Mouse (Mus musculus): ENCODE measurements around the gene Adgrv1.
"Not testable (repeated sequence)": the region's sequence is repeated elsewhere in the genome, so short reads cannot be mapped to it uniquely, and the experiment has no call there.

Gene Adgrv1

GRCm38 (mm10) chr13:81632720-81633415 is at the start of gene Adgrv1:
TSS of gene Adgrv1 (minus strand) at chr13:81633154.
- DNase-seq: peak; percentile 84

DNA sequence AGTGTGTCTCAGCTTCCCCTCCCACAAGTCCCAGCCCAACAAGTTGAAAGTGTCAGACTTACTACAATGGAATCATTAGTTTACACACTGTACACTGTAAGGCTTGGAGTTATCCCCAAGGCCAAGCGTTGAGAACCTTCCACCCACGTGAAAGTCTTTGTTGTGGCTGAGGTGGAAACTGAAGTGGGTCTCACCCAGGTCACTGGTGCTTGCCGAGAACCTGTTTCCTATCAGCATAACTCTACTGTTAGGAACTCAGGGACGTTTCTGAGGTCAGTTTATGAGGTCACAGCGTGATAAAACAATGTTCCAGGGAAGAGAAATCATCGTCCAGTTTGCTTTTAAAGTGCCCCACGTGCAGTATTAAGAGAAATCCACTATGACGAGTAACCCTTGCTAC is 42.4 kb upstream of the Adgrv1 start:
- no peak for DNase-seq

GRCm38 (mm10) chr13:81667713-81668112 is 34.8 kb upstream of the Adgrv1 start:
- DNase-seq: no peak

GRCm38 (mm10) chr13:81664331-81664698 is 31.4 kb upstream of the Adgrv1 start:
- DNase-seq: peak; percentile 63

GRCm38 (mm10) chr13:81663566-81664330 is 30.8 kb upstream of the Adgrv1 start:
- DNase-seq: peak; percentile 39

GRCm38 (mm10) chr13:81658053-81658752 is 25.2 kb upstream of the Adgrv1 start:
- no peak for DNase-seq

GRCm38 (mm10) chr13:81657351-81658052 is 24.5 kb upstream of the Adgrv1 start, which contains the start of gene Lysmd3:
TSS of gene Lysmd3 (plus strand) at chr13:81657663.
- DNase-seq: peak; percentile 95

DNA sequence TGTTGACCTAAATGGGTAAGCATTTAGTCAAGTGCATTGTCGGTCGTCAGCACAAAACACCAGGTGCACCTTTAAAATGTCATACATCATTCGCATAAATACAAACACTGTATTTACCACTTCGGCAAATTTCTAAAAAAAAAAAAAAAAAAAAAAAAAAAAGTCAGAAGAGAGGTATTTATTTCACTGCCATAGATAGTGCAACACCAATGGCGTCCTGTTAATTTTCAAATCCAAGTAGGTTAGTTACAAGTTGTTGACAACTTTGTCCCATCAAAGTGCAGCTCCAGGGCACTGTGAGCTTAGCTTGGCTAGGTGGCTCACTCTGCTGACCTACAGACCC is 24.0 kb upstream of the Adgrv1 start:
- DNase-seq: no peak

- no peak for DNase-seq
These were observed 23.3 kb upstream of the Adgrv1 start for GRCm38 (mm10) chr13:81656091-81656850.

DNA sequence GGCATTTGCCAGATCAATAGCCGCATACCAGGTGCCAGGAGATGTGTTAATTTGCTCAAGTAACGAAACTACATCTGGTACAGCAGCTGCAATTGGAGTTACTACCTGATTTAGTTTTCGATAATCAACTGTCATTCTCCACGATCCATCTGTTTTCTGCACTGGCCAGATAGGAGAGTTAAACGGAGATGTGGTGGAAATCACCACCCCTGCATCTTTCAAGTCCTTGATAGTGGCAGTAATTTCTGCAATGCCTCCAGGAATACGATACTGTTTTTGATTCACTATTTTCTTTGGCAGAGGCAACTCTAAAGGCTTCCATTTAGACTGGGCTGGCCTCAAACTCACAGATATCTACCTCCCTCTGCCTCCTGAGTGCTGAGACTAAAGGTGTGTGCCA is 17.4 kb upstream of the Adgrv1 start:
- DNase-seq: not testable (repeated sequence)

DNA sequence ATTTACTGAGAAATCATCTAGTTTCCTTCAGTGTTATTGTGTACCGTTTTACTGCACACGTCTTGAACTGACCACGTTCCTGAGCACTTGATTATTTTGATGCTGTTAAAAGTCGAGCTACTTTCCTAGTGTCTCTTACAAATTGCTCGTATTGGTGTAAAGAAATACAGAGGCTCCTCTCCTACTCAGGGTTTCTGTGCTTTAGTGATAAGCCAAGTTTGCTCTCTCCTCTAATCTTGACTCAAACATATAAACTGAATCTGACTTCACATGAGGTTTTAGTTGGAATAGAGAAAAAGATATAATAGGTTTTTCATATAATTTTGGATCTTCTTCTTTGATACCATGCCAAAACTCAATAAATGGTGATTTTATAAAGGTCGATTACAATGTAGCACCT is 13.4 kb upstream of the Adgrv1 start:
- no peak for DNase-seq

DNA sequence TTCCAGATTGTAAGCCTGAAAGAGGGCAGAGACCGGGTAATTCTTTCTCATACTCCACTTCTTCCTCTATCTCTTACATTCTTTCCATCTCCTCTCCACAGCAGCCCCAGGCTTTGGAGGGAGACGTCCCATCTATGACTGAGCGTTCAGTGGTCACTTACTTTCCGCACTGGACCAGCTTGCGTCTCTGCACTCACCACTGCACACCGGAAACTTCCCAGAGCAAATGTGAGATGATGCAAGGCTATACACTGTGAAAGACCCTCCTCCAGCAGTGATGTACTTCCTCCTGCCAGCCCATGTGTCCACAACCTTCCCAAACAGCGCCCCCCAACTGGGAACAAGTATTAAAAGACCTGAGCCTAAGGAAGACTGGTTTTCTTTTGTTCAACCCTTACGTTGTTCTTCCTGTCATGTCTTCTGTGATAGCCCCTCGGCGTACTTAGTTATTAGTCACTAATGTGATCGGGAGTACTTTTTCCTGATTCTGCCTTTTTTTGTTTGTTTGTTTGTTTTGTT is 11.2 kb upstream of the Adgrv1 start:
- DNase-seq: no peak

- no peak for DNase-seq
These were observed 9.7 kb upstream of the Adgrv1 start for GRCm38 (mm10) chr13:81642491-81643149.

- DNase-seq: no peak
These were observed 8.5 kb upstream of the Adgrv1 start for GRCm38 (mm10) chr13:81641289-81642045.

- no peak for DNase-seq
These were observed 7.9 kb upstream of the Adgrv1 start for GRCm38 (mm10) chr13:81640881-81641280.

- no peak for DNase-seq
These were observed 6.7 kb upstream of the Adgrv1 start for GRCm38 (mm10) chr13:81639624-81640023.

GRCm38 (mm10) chr13:81630566-81630965 is 2.4 kb downstream of the Adgrv1 start:
- no peak for DNase-seq

DNA sequence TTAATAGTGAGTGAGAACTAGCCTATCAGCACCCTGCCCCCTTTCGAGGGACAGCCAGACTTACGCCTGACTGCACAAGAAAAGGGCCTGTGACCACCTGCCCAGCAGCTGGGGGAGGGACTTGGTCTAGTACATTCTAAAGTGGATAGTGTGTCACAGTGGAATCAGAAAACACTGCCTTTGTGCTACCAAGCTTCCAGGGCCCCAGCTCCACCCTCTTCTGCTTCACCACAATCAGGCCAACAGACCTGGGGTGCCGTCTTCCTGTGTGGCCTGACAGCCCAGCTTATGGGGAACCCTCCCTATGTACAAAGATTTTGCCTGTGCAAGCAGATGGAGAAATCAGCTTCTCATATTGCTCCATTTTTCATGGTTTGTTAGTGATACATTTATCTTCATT is 3.6 kb downstream of the Adgrv1 start:
- DNase-seq: no peak

DNA sequence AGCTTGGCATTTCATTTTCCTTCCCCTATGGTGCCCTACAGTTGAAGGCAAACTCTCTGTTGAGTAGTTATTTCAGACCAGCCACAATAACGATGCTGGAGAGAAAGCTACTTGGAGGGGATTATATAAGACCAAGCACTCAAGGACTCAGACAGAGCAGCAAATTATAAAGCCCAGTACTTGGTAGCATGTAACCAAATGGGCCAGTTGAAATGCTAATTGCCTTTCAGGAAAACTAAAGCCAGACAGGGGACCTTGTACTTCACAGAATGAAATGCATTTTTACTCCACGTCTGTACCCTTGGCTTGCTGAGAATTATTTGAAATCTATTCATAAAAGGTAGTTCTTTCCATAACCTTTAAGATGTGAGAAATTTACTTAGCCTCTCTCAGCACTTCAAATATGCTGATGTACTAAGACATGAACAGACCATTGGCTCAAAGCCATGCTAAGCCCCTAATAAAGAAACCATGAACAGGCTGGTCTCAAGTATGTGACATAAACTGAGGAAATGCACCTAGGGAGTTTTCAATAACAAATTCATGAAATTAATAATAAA is 4.2 kb downstream of the Adgrv1 start:
- no peak for DNase-seq

GRCm38 (mm10) chr13:81627861-81628260 is 5.1 kb downstream of the Adgrv1 start:
- not testable (repeated sequence) for DNase-seq

DNA sequence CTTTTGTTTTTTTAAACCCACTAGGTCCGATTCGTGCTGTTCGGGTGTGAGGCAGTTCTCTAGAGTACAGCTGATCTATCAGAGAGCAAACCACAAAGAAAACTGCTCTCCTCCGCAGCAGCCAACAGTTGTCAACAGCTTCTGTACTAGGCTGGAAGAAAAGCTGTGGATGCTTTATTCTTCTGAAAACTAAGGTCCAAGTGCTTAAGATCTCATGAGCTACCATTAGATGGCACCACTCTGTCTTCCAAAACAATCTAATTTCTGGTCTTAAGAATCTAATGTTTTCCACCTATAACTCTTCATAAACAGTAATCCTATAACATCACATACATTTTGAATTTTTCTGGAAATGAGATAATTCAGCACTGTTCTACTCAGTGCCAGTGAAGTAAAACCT is 22.6 kb downstream of the Adgrv1 start:
- no peak for DNase-seq

Measured in cerebellum, adult 11-12 months (tissue).